Mouse (Mus musculus) midbrain, embryonic 14.5 days (tissue): ENCODE measurements around the gene Tfeb. TPM values are rescaled to one million over a fixed set of nuclear protein-coding genes. Genes with fewer than 3 reads are reported as not detected.
A peak's percentile ranks its signal among the peaks of the same experiment; 100 is the strongest.

Experiments
- ATAC-seq: fragments of 200-750 bp; cut with Nextera tagmentation; 2 replicates; pipeline ENCODE4 v1.8.0; 2017; ENCODE audit warnings: moderate number of reproducible peaks, moderate library complexity; ENCODE audit not compliant: low FRiP score, low TSS enrichment
- DNase-seq: peaks from one replicate; pipeline ENCODE4 v3.0.0-alpha.2; 2015
- H3K27ac ChIP-seq: fragments of 300-500 bp; sonication (generic); replicated peaks from 2 replicates; pipeline ENCODE4 v1.5.1; 2014; ENCODE audit warnings: mild to moderate bottlenecking, low read depth, low read length, moderate library complexity
- H3K27me3 ChIP-seq: fragments of 300-500 bp; sonication (generic); 2 replicates; pipeline ENCODE4 v1.6.1; 2014; ENCODE audit warnings: low read length, control low read depth, mixed read lengths; ENCODE audit not compliant: control insufficient read depth, insufficient read depth
- H3K36me3 ChIP-seq: fragments of 300-500 bp; sonication (generic); 2 replicates; pipeline ENCODE4 v1.6.1; 2014; ENCODE audit warnings: low read length, control low read depth; ENCODE audit not compliant: control insufficient read depth, insufficient read depth
- H3K4me1 ChIP-seq: fragments of 300-500 bp; sonication (generic); 2 replicates; pipeline ENCODE4 v1.6.1; 2014; ENCODE audit warnings: mild to moderate bottlenecking, antibody characterized with exemption, low read length, control low read depth; ENCODE audit not compliant: control insufficient read depth, insufficient read depth
- H3K4me2 ChIP-seq: fragments of 300-500 bp; sonication (generic); 2 replicates; pipeline ENCODE4 v1.6.1; 2014; ENCODE audit warnings: mild to moderate bottlenecking, low read length, moderate library complexity
- H3K4me3 ChIP-seq: fragments of 300-500 bp; sonication (generic); replicated peaks from 2 replicates; pipeline ENCODE4 v1.5.1; 2014; ENCODE audit warnings: low read depth, low read length
- H3K9ac ChIP-seq: fragments of 300-500 bp; sonication (generic); replicated peaks from 2 replicates; pipeline ENCODE4 v1.6.1; 2014; ENCODE audit warnings: mild to moderate bottlenecking, low read length, moderate library complexity
- H3K9me3 ChIP-seq: fragments of 300-500 bp; sonication (generic); 2 replicates; pipeline ENCODE4 v1.6.1; 2016; ENCODE audit warnings: low read length, control low read depth, mixed read lengths; ENCODE audit not compliant: control insufficient read depth
- WGBS: fragments of 180-500 bp; shearing (Covaris S2); extraction: QIAGEN DNeasy Blood & Tissue Kit; methylation state at CpG from one replicate; pipeline ENCODE4 v1.1.7; 2014; 5-methylcytosine and 5-hydroxymethylcytosine counted together
- polyA plus RNA-seq: library from polyadenylated mRNA; unstranded; fragments of >200 nt; fragmentation: Nextera tagmentation; extraction: Ambion mirVana; gene quantifications from 2 replicates; pipeline ENCODE4 v1.2.1, GENCODE M21; 2014

Tfeb gene
- polyA plus RNA-seq, 1 experiment from 2014 or later, result 2.7 TPM

- no peaks in the 10 kb centered on the region for H3K4me1 ChIP-seq
- no peak overlapping the region for H3K27ac ChIP-seq
- DNase-seq, result no peak
- no peak overlapping the region for H3K4me3 ChIP-seq
- H3K27me3 ChIP-seq, result no peaks in the 10 kb centered on the region
- no peak overlapping the region for H3K4me2 ChIP-seq
- ATAC-seq, result no peak
- WGBS, result 30% methylated on average over 6 of the region's 6 CpGs
- no peaks in the 10 kb centered on the region for H3K9me3 ChIP-seq
- no peak overlapping the region for H3K9ac ChIP-seq
- H3K36me3 ChIP-seq, result no peaks in the 10 kb centered on the region
These were observed 19.5 kb downstream of the Tfeb start for GRCm38 (mm10) chr17:47756366-47756765.

GRCm38 (mm10) chr17:47757056-47757610, 20.3 kb downstream of the Tfeb start:
- no peaks in the 10 kb centered on the region for H3K27me3 ChIP-seq
- no peaks in the 10 kb centered on the region for H3K9me3 ChIP-seq
- no peak for DNase-seq
- no peaks in the 10 kb centered on the region for H3K4me1 ChIP-seq
- ATAC-seq, result no peak
- no peak overlapping the region for H3K4me3 ChIP-seq
- no peaks in the 10 kb centered on the region for H3K36me3 ChIP-seq
- H3K9ac ChIP-seq, result no peak overlapping the region
- 83% methylated on average over 7 of the region's 7 CpGs for WGBS
- no peak overlapping the region for H3K4me2 ChIP-seq
- H3K27ac ChIP-seq, result no peak overlapping the region

DNA sequence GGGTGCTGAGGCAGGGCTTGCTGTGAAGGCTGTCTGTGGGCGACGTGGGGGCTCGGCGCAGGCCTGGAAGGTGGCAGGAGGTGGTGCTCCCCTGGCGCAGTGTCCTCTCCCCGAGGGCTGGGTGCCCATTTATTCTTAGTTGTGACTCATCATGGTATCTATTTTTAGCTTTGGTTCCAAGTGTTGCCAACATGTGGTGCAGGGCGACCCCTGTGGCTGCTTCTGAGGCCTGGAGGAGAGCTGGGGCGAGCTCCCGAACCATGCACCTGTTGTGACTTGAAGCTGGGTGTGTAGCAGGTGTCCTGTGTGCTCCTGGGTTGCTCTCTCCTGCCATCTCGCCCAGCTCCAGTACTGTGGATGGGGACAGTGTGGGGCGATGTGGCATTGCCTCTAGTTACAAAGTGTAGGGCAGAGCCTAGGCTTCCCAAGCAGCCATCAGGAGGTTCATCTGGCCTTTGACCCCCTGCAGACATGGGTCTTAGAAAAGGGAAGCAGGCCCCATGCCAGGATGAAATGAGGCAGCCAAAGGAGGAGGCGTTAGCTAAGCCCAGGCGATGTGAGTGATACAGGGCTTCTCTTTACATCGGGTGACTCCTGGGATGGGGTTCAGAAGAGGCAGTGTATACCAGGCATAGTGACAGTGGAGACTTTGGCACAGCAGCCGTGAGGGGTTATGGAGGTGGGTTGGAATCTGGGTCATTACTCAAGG, 23.0 kb downstream of the Tfeb start:
- H3K27me3 ChIP-seq, result no peaks in the 10 kb centered on the region
- ATAC-seq (no peak), DNase-seq (no peak)
- no peaks in the 10 kb centered on the region for H3K4me1 ChIP-seq
- H3K9ac ChIP-seq, result no peak overlapping the region
- H3K4me3 ChIP-seq, result no peak overlapping the region
- WGBS, result 76% methylated on average over 15 of the region's 15 CpGs
- no peaks in the 10 kb centered on the region for H3K9me3 ChIP-seq
- no peak overlapping the region for H3K4me2 ChIP-seq
- H3K27ac ChIP-seq, result no peak overlapping the region
- H3K36me3 ChIP-seq, result no peaks in the 10 kb centered on the region

- H3K9me3 ChIP-seq, result no peaks in the 10 kb centered on the region
- no peak overlapping the region for H3K27ac ChIP-seq
- no peak overlapping the region for H3K9ac ChIP-seq
- DNase-seq (no peak), ATAC-seq (no peak)
- no peaks in the 10 kb centered on the region for H3K27me3 ChIP-seq
- no peaks in the 10 kb centered on the region for H3K4me1 ChIP-seq
- no peak overlapping the region for H3K4me3 ChIP-seq
- WGBS, result 84% methylated on average over 7 of the region's 7 CpGs
- no peak overlapping the region for H3K4me2 ChIP-seq
- no peaks in the 10 kb centered on the region for H3K36me3 ChIP-seq
These were observed 25.2 kb downstream of the Tfeb start for GRCm38 (mm10) chr17:47762028-47762427.

DNA sequence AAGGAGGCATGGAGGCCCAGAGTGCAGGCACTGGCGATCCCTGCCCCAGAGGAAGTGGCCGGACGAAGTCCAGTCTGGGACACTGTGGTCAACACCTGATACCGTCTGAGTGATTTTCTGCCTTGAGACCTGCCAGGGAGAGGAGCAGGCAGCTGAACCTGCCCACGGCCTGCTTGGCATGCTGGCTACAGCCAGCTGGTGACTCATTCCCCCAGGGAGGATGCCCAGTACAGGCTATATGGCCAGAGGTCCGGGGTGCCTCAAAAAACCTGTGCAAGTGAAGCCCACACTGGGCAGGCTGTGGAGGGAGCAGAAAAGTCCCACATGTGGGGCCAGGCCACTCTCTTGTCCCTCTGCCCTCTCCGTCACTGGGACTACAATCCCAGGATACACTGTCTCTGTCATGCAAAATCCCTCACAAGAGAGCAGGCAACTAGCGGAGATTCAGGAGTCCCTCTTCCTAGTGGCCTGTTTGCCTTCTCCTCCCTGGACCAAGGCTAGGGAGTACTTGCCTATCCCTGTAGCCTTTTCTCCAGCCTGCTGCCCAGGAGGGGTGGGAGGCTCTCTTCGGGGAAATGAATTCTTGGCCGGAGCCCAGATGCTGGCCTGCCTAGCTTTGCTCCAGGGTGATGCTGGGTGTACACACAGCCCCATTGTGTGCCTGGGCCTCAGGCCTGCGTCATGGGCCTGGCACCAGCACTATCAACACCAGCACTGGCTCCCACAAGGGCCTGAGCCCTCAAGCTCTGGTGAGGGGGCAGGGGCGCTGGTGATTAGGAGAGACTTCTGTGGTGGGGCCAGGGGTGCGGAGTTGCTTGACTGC, 25.9 kb downstream of the Tfeb start:
- no peaks in the 10 kb centered on the region for H3K9me3 ChIP-seq
- H3K9ac ChIP-seq, result no peak overlapping the region
- WGBS, result 68% methylated on average over 13 of the region's 13 CpGs
- peak overlapping the region; percentile 52 for H3K27ac ChIP-seq
- no peaks in the 10 kb centered on the region for H3K27me3 ChIP-seq
- no peaks in the 10 kb centered on the region for H3K4me1 ChIP-seq
- no peak overlapping the region for H3K4me3 ChIP-seq
- H3K4me2 ChIP-seq, result no peak overlapping the region
- ATAC-seq (peak; percentile 79), DNase-seq (peak; percentile 76)
- no peaks in the 10 kb centered on the region for H3K36me3 ChIP-seq

DNA sequence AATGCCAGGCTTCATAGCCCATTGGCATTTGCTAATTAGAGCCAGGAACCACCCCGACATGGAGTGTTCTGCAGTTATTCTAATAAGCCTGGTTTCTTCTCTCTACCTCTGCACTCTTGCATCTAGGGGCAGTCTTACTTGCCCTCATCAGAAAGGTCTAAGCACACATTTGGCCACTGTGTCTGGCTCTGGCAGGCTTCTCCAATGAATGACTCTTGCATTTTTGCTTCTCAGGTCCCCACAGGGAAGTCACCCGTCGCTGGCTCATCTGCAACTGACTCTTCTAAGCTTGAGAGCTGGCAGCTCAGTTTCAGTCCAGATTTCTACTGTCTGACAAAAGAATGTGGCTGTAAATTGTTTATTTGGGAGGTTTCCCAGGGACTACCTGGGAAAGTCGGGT, 29.2 kb downstream of the Tfeb start:
- no peaks in the 10 kb centered on the region for H3K4me1 ChIP-seq
- 83% methylated on average over 4 of the region's 4 CpGs for WGBS
- H3K36me3 ChIP-seq, result no peaks in the 10 kb centered on the region
- ATAC-seq (no peak), DNase-seq (no peak)
- H3K27me3 ChIP-seq, result no peaks in the 10 kb centered on the region
- H3K9me3 ChIP-seq, result no peaks in the 10 kb centered on the region
- no peak overlapping the region for H3K4me3 ChIP-seq
- no peak overlapping the region for H3K4me2 ChIP-seq
- H3K27ac ChIP-seq, result no peak overlapping the region
- H3K9ac ChIP-seq, result no peak overlapping the region

DNA sequence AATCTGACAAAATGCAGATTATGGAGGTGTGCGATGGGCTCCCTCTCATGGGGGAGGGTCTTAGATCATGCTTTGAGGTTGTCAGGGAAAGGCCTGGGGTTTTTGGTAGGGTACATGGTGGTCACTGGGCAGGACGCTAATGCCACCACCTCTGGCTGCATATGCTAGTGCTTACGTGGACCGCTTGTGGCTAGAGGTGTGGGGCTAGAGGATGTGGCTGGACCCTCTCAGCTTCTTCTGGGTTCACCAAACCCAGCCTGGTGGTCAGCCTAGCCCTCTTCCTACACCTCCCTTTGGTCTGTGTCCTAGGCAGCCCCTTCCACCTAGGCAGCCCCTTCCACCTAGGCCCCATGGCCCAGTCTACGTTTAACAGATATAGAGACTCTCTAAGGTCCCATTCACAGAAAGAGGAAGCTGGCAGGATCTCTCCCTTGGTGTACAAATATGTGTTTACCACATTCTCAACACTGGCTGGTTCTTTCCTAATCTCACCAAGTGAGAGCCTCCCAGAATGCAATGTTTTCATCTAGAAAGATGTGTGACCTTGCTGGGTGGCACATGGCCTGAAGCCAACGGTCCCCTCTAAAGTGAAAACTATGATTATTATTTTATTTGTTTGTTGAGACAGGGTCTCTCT, 29.7 kb downstream of the Tfeb start:
- Histone ChIP-seq H3K36me3 (no peaks in the 10 kb centered on the region), H3K4me1 (no peaks in the 10 kb centered on the region), H3K27me3 (no peaks in the 10 kb centered on the region), H3K9ac (no peak overlapping the region), H3K4me2 (no peak overlapping the region), H3K9me3 (no peaks in the 10 kb centered on the region), H3K27ac (no peak overlapping the region), H3K4me3 (no peak overlapping the region)
- no peak for DNase-seq
- no peak for ATAC-seq
- WGBS, result 89% methylated on average over 6 of the region's 6 CpGs

- Histone ChIP-seq H3K27me3 (no peaks in the 10 kb centered on the region), H3K4me2 (no peak overlapping the region), H3K36me3 (no peaks in the 10 kb centered on the region), H3K4me1 (no peaks in the 10 kb centered on the region), H3K9ac (no peak overlapping the region), H3K27ac (no peak overlapping the region), H3K9me3 (no peaks in the 10 kb centered on the region), H3K4me3 (no peak overlapping the region)
- no peak for DNase-seq
- 71% methylated on average over 2 of the region's 2 CpGs for WGBS
- no peak for ATAC-seq
These were observed 30.2 kb downstream of the Tfeb start for GRCm38 (mm10) chr17:47767081-47767455.
